Mouse (Mus musculus) forebrain, embryonic 16.5 days (tissue): Measurements from ENCODE around the gene Tmem144. TPM values are rescaled to one million over a fixed set of nuclear protein-coding genes. Genes with fewer than 3 reads are reported as not detected.

Experiments used
- polyA plus RNA-seq: library from polyadenylated mRNA; unstranded; fragments of >200 nt; fragmentation: Nextera tagmentation; extraction: Ambion mirVana; gene quantifications from 2 replicates; pipeline ENCODE4 v1.2.1, GENCODE M21; 2015

The Tmem144 gene
- polyA plus RNA-seq, 1 experiment from 2014 or later, result 1.9 TPM

Other genes with a start within 250 kb of the Tmem144 start
- gene 4930579G24Rik, start 223.7 kb downstream of the Tmem144 start, polyA plus RNA-seq, result 9.9 and 11.3 TPM in 2 replicates
- 38.9 and 46.4 TPM in 2 replicates for gene Etfdh, start 223.3 kb downstream of the Tmem144 start, polyA plus RNA-seq
- gene Rxfp1, start 114.9 kb downstream of the Tmem144 start, polyA plus RNA-seq, result 0.16 and 0.41 TPM in 2 replicates
- 1.4 and 2.1 TPM in 2 replicates for gene Fam198b, start 31.8 kb upstream of the Tmem144 start, polyA plus RNA-seq